Mouse (Mus musculus): ENCODE data around the gene Sobp. TPM values are rescaled to one million over a fixed set of nuclear protein-coding genes. Genes with fewer than 3 reads are reported as not detected.

Gene Sobp
- polyA plus RNA-seq, 1 experiment: 1.8 TPM

DNA sequence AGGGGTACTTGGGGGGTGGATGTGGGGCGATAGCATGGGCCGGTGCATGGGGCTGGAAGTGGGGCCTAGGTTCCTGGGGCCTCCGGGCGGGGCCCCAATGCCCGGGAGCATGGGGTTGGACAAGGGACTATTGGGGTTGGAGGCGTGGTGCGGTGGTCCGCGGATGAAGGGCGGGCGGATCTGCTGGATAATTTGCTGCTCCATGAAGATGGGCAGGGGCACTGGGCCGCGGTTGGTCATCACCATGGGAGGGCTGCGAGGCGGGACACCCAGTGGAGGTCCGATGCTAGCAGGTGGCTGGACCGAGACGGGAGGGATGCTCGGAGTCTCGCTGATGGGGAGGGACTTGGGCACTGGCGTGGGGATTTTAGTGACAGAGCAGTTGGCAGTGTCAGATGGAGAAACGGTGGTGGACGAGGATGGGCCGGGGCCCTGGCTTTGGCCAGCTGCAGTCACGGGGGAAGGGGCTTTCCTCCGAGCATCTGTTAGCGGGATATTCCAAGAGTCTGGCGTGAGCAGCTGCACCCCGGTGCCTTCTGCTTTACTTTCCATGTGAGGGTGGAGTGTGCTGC, 152.1 kb downstream of the Sobp start:
- no peaks in the 10 kb centered on the region for H3K27me3 ChIP-seq (ENCODE audit: control insufficient read depth, insufficient read depth, low read length)
- no peak overlapping the region for H3K4me3 ChIP-seq (ENCODE audit: control insufficient read depth, low read depth, low read length)
- H3K27ac ChIP-seq (ENCODE audit: control insufficient read depth, insufficient read depth, low read depth, low read length): no peak overlapping the region
- no peaks in the 10 kb centered on the region for H3K36me3 ChIP-seq (ENCODE audit: control insufficient read depth, insufficient read depth, low read length)
- H3K4me1 ChIP-seq (ENCODE audit: control insufficient read depth, insufficient read depth, low read length): peaks cover 2% of the 10 kb centered on the region; the same call in 1 of the 2 replicates
- TF ChIP-seq CTCF (IDR thresholded peaks at IDR 0.05; ENCODE audit: control insufficient read depth, insufficient read depth, insufficient replicate concordance, low read depth, low read length) (no peak), POLR2A (IDR thresholded peaks at IDR 0.05; ENCODE audit: control insufficient read depth, low read depth, low read length) (no peak)

DNA sequence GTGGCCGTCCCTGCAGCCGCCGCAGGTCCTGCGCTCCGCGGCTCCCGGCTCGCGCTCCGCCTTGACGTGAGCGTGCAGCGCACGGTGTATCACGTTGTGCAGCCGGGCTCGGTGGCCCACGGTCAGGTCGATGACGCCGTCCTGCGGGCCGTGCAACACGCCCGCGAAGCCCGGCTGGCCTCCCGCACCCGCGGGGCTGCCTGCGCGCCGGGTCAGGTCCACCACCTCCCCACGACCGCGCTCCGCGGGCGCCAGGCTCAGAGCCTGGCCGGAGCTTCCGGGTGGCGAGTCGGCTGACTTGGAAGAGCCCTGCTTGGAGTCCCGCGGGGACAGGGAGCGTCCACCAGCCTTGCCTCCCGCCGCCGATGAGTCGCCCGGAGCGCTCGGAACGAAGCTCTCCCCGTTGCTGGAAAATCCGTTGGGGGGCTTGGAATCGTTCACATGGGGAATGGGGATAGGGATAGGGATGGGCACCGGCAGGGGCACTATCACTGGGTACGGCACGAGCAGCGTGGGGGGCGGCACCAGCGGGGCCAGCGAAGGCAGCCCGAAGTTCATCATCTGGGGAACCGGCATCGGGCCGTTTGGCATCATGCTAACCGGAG, 152.7 kb downstream of the Sobp start:
- H3K4me3 ChIP-seq (ENCODE audit: control insufficient read depth, low read depth, low read length): peak overlapping the region; percentile 5
- H3K4me1 ChIP-seq (ENCODE audit: control insufficient read depth, insufficient read depth, low read length): peaks cover 2% of the 10 kb centered on the region; the same call in 1 of the 2 replicates
- H3K27me3 ChIP-seq (ENCODE audit: control insufficient read depth, insufficient read depth, low read length): no peaks in the 10 kb centered on the region
- no peak overlapping the region for H3K27ac ChIP-seq (ENCODE audit: control insufficient read depth, insufficient read depth, low read depth, low read length)
- TF ChIP-seq POLR2A (IDR thresholded peaks at IDR 0.05; ENCODE audit: control insufficient read depth, low read depth, low read length): no peak
- no peak for TF ChIP-seq CTCF (IDR thresholded peaks at IDR 0.05; ENCODE audit: control insufficient read depth, insufficient read depth, insufficient replicate concordance, low read depth, low read length)
- no peaks in the 10 kb centered on the region for H3K36me3 ChIP-seq (ENCODE audit: control insufficient read depth, insufficient read depth, low read length)

DNA sequence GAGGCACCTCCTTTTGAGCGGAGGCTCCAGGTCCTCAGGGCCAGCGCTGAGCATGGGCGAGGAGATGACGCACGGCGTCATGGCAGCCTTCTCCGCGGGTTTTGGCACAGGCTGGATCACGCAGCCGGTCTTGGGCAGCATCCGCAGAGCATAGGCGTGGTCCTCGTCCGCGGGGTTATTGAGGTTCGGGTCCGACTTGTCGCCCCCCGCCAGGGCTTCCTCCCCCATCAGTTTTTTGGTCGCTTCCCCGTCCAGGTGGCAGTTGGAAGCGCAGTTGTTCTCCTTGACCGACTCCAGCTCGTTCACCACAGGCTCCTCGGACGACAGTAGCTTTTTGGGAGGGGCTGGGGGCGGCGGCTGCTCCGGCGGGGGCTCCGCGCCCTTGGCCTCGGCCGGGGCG, 153.3 kb downstream of the Sobp start:
- TF ChIP-seq POLR2A (IDR thresholded peaks at IDR 0.05; ENCODE audit: control insufficient read depth, low read depth, low read length) (no peak), CTCF (IDR thresholded peaks at IDR 0.05; ENCODE audit: control insufficient read depth, insufficient read depth, insufficient replicate concordance, low read depth, low read length) (no peak)
- Histone ChIP-seq H3K4me3 (ENCODE audit: control insufficient read depth, low read depth, low read length) (no peak overlapping the region; the same call in 1 of the 2 replicates), H3K4me1 (ENCODE audit: control insufficient read depth, insufficient read depth, low read length) (peaks cover 2% of the 10 kb centered on the region; the same call in 1 of the 2 replicates), H3K27me3 (ENCODE audit: control insufficient read depth, insufficient read depth, low read length) (no peaks in the 10 kb centered on the region), H3K36me3 (ENCODE audit: control insufficient read depth, insufficient read depth, low read length) (no peaks in the 10 kb centered on the region), H3K27ac (ENCODE audit: control insufficient read depth, insufficient read depth, low read depth, low read length) (no peak overlapping the region)

DNA sequence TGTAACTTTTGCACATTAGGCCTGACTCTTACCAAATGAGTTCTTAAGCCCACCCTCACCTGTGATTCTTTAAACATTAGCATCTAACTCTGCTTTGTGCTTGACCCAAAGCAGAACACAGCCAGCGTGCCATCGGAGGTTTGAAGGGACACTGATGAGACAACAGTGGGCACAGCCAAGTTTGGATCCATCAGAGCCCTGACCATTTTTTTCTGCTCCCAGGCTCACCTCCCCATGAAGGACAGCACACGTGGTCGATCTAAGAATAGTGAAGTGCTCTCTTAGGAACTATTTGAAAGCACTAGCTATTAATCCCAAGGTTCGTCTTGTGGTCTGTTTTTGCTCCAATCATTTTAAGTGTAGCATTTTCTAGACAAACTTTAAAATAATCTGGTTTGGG, 159.5 kb downstream of the Sobp start:
- Histone ChIP-seq H3K36me3 (ENCODE audit: control insufficient read depth, insufficient read depth, low read length) (no peaks in the 10 kb centered on the region), H3K27me3 (ENCODE audit: control insufficient read depth, insufficient read depth, low read length) (no peaks in the 10 kb centered on the region), H3K27ac (ENCODE audit: control insufficient read depth, insufficient read depth, low read depth, low read length) (no peak overlapping the region), H3K4me3 (ENCODE audit: control insufficient read depth, low read depth, low read length) (no peak overlapping the region), H3K4me1 (ENCODE audit: control insufficient read depth, insufficient read depth, low read length) (no peaks in the 10 kb centered on the region; the same call in 1 of the 2 replicates)
- TF ChIP-seq POLR2A (IDR thresholded peaks at IDR 0.05; ENCODE audit: control insufficient read depth, low read depth, low read length): no peak
- TF ChIP-seq CTCF (IDR thresholded peaks at IDR 0.05; ENCODE audit: control insufficient read depth, insufficient read depth, insufficient replicate concordance, low read depth, low read length): no peak

DNA sequence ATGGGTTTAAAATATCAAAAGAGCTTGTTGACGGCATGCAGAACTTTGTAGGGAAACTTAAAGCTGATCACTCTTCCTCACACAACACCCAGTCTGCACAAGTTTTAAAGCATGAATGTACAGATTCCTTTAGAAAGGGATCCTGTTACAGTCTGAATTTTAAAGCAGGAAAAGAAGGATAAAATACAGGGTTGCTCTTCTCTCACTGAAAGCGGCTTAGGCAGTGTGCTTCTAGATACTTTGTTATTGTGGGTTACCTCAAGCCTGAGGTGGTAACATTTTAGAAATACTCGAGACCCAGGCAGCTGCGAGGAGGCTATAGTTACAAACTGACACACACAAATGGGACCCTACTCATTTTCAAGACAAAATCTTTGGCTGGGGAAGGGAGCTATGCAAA, 160.0 kb downstream of the Sobp start:
- TF ChIP-seq CTCF (IDR thresholded peaks at IDR 0.05; ENCODE audit: control insufficient read depth, insufficient read depth, insufficient replicate concordance, low read depth, low read length) (no peak), POLR2A (IDR thresholded peaks at IDR 0.05; ENCODE audit: control insufficient read depth, low read depth, low read length) (no peak)
- Histone ChIP-seq H3K27ac (ENCODE audit: control insufficient read depth, insufficient read depth, low read depth, low read length) (no peak overlapping the region), H3K4me3 (ENCODE audit: control insufficient read depth, low read depth, low read length) (no peak overlapping the region), H3K4me1 (ENCODE audit: control insufficient read depth, insufficient read depth, low read length) (no peaks in the 10 kb centered on the region; the same call in 1 of the 2 replicates), H3K36me3 (ENCODE audit: control insufficient read depth, insufficient read depth, low read length) (no peaks in the 10 kb centered on the region), H3K27me3 (ENCODE audit: control insufficient read depth, insufficient read depth, low read length) (no peaks in the 10 kb centered on the region)

DNA sequence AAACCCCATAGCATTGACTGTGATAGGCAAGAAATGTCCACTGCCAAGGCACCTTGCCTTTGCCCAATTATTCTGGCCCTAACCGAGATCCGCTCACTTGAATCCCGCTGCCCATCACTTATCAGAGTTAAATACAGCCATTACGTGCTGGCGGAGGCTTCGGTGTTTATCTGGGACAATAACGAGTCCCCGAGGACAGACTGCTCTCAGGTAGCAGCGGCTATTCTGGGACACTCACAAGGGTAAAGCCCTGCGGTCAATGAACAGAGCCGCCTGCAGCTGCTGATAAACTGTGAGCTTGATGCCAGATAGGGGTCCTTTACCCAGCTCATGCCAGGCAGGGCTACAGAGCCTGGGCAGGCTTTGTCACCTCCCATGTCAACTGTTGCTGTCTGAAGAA, 166.2 kb downstream of the Sobp start:
- Histone ChIP-seq H3K4me3 (ENCODE audit: control insufficient read depth, low read depth, low read length) (no peak overlapping the region), H3K27me3 (ENCODE audit: control insufficient read depth, insufficient read depth, low read length) (no peaks in the 10 kb centered on the region; the same call in none of the 2 replicates), H3K4me1 (ENCODE audit: control insufficient read depth, insufficient read depth, low read length) (peaks cover 6% of the 10 kb centered on the region), H3K36me3 (ENCODE audit: control insufficient read depth, insufficient read depth, low read length) (no peaks in the 10 kb centered on the region), H3K27ac (ENCODE audit: control insufficient read depth, insufficient read depth, low read depth, low read length) (no peak overlapping the region)
- no peak for TF ChIP-seq CTCF (IDR thresholded peaks at IDR 0.05; ENCODE audit: control insufficient read depth, insufficient read depth, insufficient replicate concordance, low read depth, low read length)
- no peak for TF ChIP-seq POLR2A (IDR thresholded peaks at IDR 0.05; ENCODE audit: control insufficient read depth, low read depth, low read length)

DNA sequence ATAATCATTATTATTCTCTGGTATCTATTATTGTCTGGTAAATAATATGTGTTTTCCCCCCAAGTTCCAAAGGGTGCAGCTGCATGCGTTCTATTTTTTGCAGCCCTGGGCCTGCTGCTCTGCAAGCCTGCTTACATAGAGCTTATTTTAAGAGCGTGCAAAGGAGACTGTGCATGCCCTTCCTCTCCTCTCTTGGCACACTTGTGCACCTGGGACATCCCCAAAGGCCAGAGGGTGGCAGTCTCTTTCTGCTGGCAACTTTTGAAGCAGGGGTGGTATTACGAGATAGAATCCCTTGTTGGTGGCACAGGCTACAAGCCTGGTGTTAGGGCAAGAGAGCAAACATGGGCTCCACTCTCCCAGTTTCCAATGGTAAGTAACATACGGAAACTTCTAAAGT, 167.8 kb downstream of the Sobp start:
- H3K36me3 ChIP-seq (ENCODE audit: control insufficient read depth, insufficient read depth, low read length): no peaks in the 10 kb centered on the region
- TF ChIP-seq CTCF (IDR thresholded peaks at IDR 0.05; ENCODE audit: control insufficient read depth, insufficient read depth, insufficient replicate concordance, low read depth, low read length) (no peak), POLR2A (IDR thresholded peaks at IDR 0.05; ENCODE audit: control insufficient read depth, low read depth, low read length) (no peak)
- no peak overlapping the region for H3K4me3 ChIP-seq (ENCODE audit: control insufficient read depth, low read depth, low read length)
- H3K27ac ChIP-seq (ENCODE audit: control insufficient read depth, insufficient read depth, low read depth, low read length): no peak overlapping the region
- no peaks in the 10 kb centered on the region; the same call in none of the 2 replicates for H3K27me3 ChIP-seq (ENCODE audit: control insufficient read depth, insufficient read depth, low read length)
- H3K4me1 ChIP-seq (ENCODE audit: control insufficient read depth, insufficient read depth, low read length): peaks cover 6% of the 10 kb centered on the region

All from testis, adult 2 months (tissue).